Mouse (Mus musculus): ENCODE results near the gene Smyd4.

GRCm38 (mm10) chr11:75420810-75421374, 72.7 kb downstream of the Smyd4 start:
- TF ChIP-seq CTCF (conservative IDR thresholded peaks at IDR 0.05; ENCODE audit: low read length) (no peak), NANOG (IDR thresholded peaks at IDR 0.05; ENCODE audit: borderline replicate concordance, low read length) (no peak)
